Mouse (Mus musculus): Measurements from ENCODE around the gene Map2k3. TPM values are rescaled to one million over a fixed set of nuclear protein-coding genes. Genes with fewer than 3 reads are reported as not detected.

Gene Map2k3
- polyA plus RNA-seq, 1 experiment: 30.9 TPM

DNA sequence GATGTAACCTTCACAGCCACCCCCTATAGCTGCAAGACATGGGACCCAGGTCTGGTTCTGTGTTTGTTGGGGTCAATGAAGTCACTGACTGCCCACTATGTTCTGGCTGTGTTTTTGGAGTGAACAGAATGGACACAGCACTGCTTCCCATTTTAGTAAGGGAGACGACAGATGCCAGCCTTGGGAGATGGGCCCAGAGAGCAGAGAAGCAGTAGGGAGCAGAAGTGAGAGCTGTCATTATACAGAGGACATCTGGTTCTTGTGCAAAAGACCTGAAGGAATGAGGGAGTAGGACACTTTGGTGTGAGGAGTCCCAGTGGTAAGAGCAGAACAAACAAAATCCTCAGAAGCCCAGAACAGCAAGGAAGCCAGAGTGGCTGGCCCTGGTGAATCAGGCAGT, 22.2 kb upstream of the Map2k3 start:
- Histone ChIP-seq H3K4me3 (ENCODE audit: control insufficient read depth, insufficient read depth, low read length) (no peak overlapping the region), H3K4me1 (replicated peaks; ENCODE audit: control insufficient read depth, insufficient read depth, low read length) (peaks cover 13% of the 10 kb centered on the region), H3K27me3 (ENCODE audit: control insufficient read depth, insufficient read depth, low read length) (no peaks in the 10 kb centered on the region), H3K36me3 (ENCODE audit: control insufficient read depth, insufficient read depth, low read length) (peaks cover 5% of the 10 kb centered on the region; the same call in 1 of the 2 replicates), H3K27ac (ENCODE audit: control insufficient read depth, insufficient read depth, low read length) (no peak overlapping the region)
- 95% methylated on average over 1 of the region's 1 CpGs for WGBS
- no peak for TF ChIP-seq POLR2A (IDR thresholded peaks at IDR 0.05; ENCODE audit: control insufficient read depth, extremely low read depth, insufficient read depth, low read length, poor library complexity)
- TF ChIP-seq CTCF (IDR thresholded peaks at IDR 0.05; ENCODE audit: borderline replicate concordance, control insufficient read depth, extremely low read depth, insufficient read depth, low read length, poor library complexity): no peak
- no peak for DNase-seq

- Histone ChIP-seq H3K36me3 (ENCODE audit: control insufficient read depth, insufficient read depth, low read length) (no peaks in the 10 kb centered on the region), H3K4me1 (replicated peaks; ENCODE audit: control insufficient read depth, insufficient read depth, low read length) (peaks cover 13% of the 10 kb centered on the region), H3K27me3 (ENCODE audit: control insufficient read depth, insufficient read depth, low read length) (no peaks in the 10 kb centered on the region), H3K27ac (ENCODE audit: control insufficient read depth, insufficient read depth, low read length) (no peak overlapping the region), H3K4me3 (ENCODE audit: control insufficient read depth, insufficient read depth, low read length) (peak overlapping the region; percentile 94)
- TF ChIP-seq CTCF (IDR thresholded peaks at IDR 0.05; ENCODE audit: borderline replicate concordance, control insufficient read depth, extremely low read depth, insufficient read depth, low read length, poor library complexity): no peak
- no peak for TF ChIP-seq POLR2A (IDR thresholded peaks at IDR 0.05; ENCODE audit: control insufficient read depth, extremely low read depth, insufficient read depth, low read length, poor library complexity)
- peak; percentile 19 for DNase-seq
- WGBS: 35% methylated on average over 7 of the region's 7 CpGs
Measured at GRCm38 (mm10) chr11:60912525-60912973, 19.3 kb upstream of the Map2k3 start.

GRCm38 (mm10) chr11:60913301-60914196, 18.3 kb upstream of the Map2k3 start:
- Histone ChIP-seq H3K27me3 (ENCODE audit: control insufficient read depth, insufficient read depth, low read length) (no peaks in the 10 kb centered on the region), H3K27ac (ENCODE audit: control insufficient read depth, insufficient read depth, low read length) (0 out of 2 replicates have a peak overlapping the region, but pooled peaks have one; percentile 11), H3K36me3 (ENCODE audit: control insufficient read depth, insufficient read depth, low read length) (no peaks in the 10 kb centered on the region), H3K4me3 (ENCODE audit: control insufficient read depth, insufficient read depth, low read length) (peak overlapping the region; percentile 94), H3K4me1 (replicated peaks; ENCODE audit: control insufficient read depth, insufficient read depth, low read length) (peaks cover 13% of the 10 kb centered on the region)
- TF ChIP-seq CTCF (IDR thresholded peaks at IDR 0.05; ENCODE audit: borderline replicate concordance, control insufficient read depth, extremely low read depth, insufficient read depth, low read length, poor library complexity): peak; percentile 61; the same call in 1 of the 2 replicates
- TF ChIP-seq POLR2A (IDR thresholded peaks at IDR 0.05; ENCODE audit: control insufficient read depth, extremely low read depth, insufficient read depth, low read length, poor library complexity): peak; percentile 83
- DNase-seq: peak; percentile 91
- WGBS: under 1% methylated on average over 86 of the region's 86 CpGs

- TF ChIP-seq CTCF (IDR thresholded peaks at IDR 0.05; ENCODE audit: borderline replicate concordance, control insufficient read depth, extremely low read depth, insufficient read depth, low read length, poor library complexity) (no peak), POLR2A (IDR thresholded peaks at IDR 0.05; ENCODE audit: control insufficient read depth, extremely low read depth, insufficient read depth, low read length, poor library complexity) (no peak)
- 0 out of 2 replicates have a peak within 1 kb of the TSS, but pooled peaks have one; percentile 11 for H3K27ac ChIP-seq (ENCODE audit: control insufficient read depth, insufficient read depth, low read length)
- no peaks in the 10 kb centered on the region for H3K36me3 ChIP-seq (ENCODE audit: control insufficient read depth, insufficient read depth, low read length)
- no peaks in the 10 kb centered on the region for H3K27me3 ChIP-seq (ENCODE audit: control insufficient read depth, insufficient read depth, low read length)
- peaks cover 13% of the 10 kb centered on the region for H3K4me1 ChIP-seq (replicated peaks; ENCODE audit: control insufficient read depth, insufficient read depth, low read length)
- H3K4me3 ChIP-seq (ENCODE audit: control insufficient read depth, insufficient read depth, low read length): peak within 1 kb of the TSS; percentile 94
- no peak for DNase-seq
- 44% methylated on average over 7 of the region's 7 CpGs for WGBS
Measured at GRCm38 (mm10) chr11:60914491-60914890, 17.3 kb upstream of the Map2k3 start, which contains the start of gene Natd1. TSS of gene Natd1 (minus strand) at chr11:60914750.

DNA sequence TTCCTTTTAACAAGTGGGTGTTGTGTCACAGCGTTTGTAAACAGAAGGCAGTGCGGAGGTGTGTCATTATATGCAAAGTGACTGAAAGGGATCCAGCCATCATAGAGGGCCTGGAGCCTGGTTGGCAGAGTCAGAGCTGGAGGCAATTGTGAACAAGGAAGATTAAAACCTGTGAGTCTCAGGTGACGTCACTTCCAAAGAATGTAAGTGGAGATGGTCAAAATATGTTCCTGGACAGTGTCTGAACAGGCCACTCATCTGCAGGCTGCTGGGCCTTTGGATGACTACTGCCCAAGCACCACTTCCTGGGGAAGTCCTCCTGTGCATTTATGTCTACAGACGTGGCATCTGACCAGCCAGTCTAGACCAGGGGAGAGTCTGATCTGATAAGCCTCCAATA, 16.6 kb upstream of the Map2k3 start:
- WGBS: 85% methylated on average over 4 of the region's 4 CpGs
- TF ChIP-seq POLR2A (IDR thresholded peaks at IDR 0.05; ENCODE audit: control insufficient read depth, extremely low read depth, insufficient read depth, low read length, poor library complexity) (no peak), CTCF (IDR thresholded peaks at IDR 0.05; ENCODE audit: borderline replicate concordance, control insufficient read depth, extremely low read depth, insufficient read depth, low read length, poor library complexity) (no peak)
- DNase-seq: no peak
- Histone ChIP-seq H3K27ac (ENCODE audit: control insufficient read depth, insufficient read depth, low read length) (no peak overlapping the region), H3K4me1 (replicated peaks; ENCODE audit: control insufficient read depth, insufficient read depth, low read length) (peaks cover 13% of the 10 kb centered on the region), H3K36me3 (ENCODE audit: control insufficient read depth, insufficient read depth, low read length) (no peaks in the 10 kb centered on the region), H3K27me3 (ENCODE audit: control insufficient read depth, insufficient read depth, low read length) (no peaks in the 10 kb centered on the region), H3K4me3 (ENCODE audit: control insufficient read depth, insufficient read depth, low read length) (no peak overlapping the region)

GRCm38 (mm10) chr11:60920021-60920420, 11.8 kb upstream of the Map2k3 start:
- TF ChIP-seq CTCF (IDR thresholded peaks at IDR 0.05; ENCODE audit: borderline replicate concordance, control insufficient read depth, extremely low read depth, insufficient read depth, low read length, poor library complexity): no peak
- TF ChIP-seq POLR2A (IDR thresholded peaks at IDR 0.05; ENCODE audit: control insufficient read depth, extremely low read depth, insufficient read depth, low read length, poor library complexity): no peak
- H3K27me3 ChIP-seq (ENCODE audit: control insufficient read depth, insufficient read depth, low read length): no peaks in the 10 kb centered on the region
- H3K4me1 ChIP-seq (replicated peaks; ENCODE audit: control insufficient read depth, insufficient read depth, low read length): no peaks in the 10 kb centered on the region
- H3K4me3 ChIP-seq (ENCODE audit: control insufficient read depth, insufficient read depth, low read length): no peak overlapping the region
- WGBS: 87% methylated on average over 2 of the region's 2 CpGs
- DNase-seq: no peak
- no peak overlapping the region for H3K27ac ChIP-seq (ENCODE audit: control insufficient read depth, insufficient read depth, low read length)
- H3K36me3 ChIP-seq (ENCODE audit: control insufficient read depth, insufficient read depth, low read length): no peaks in the 10 kb centered on the region

Data from thymus, adult 2 months (tissue).